Mouse (Mus musculus) heart, adult 9 months (tissue): ENCODE data around the gene Tbx5.

Experiments used
- DNase-seq, 2 experiments: peaks; one replicate each; pipeline ENCODE4 v3.0.0; 2022; ENCODE audit warnings: low spot score in 2 of 2

Tbx5 gene

DNA sequence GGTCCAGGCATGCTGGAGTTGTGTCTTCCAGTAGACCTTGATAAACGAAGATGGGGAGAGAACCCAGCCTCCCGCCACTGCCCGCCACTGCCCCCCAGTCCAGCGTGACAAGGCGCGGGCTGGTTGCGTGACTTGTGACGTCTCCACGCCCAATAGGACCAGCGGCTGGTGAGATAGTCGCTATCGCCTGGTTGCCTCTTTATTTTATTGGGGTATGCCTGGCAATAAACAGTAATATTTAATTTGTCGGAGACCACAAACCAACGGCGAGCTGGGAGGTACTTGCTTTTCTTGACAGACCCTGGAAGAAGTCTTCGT lies at the start of gene Tbx5:
Gene Tbx5 (plus strand): TSS at position 190 of the 318 bp plus-strand sequence.
- peak in 1 of 2 experiments; percentile 37 for DNase-seq

GRCm38 (mm10) chr5:119785959-119786358 lies 46.5 kb upstream of the Tbx5 start:
- no peak for DNase-seq

- no peak for DNase-seq
Observed at GRCm38 (mm10) chr5:119791664-119792063, 40.8 kb upstream of the Tbx5 start.

- DNase-seq: no peak
Observed at GRCm38 (mm10) chr5:119793972-119794371, 38.5 kb upstream of the Tbx5 start.

DNA sequence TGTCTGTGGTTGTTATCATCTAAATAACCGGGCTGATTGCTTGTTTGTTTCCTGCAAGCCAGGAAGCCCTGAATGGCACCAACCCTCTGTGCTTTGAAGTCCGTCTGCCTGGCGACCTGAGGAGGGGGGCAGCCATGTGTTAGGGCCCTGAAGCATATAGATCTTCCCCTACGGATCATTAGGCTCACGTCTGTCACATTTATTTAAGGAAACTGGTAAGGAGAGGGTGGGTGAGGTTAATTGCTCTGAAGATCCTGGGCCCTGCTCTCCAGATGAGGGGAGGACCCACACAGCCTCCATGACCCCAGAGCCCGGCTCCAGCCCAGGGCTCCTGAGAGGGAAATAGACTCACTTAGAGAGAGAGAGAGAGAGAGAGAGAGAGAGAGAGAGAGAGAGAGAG lies 37.1 kb upstream of the Tbx5 start:
- DNase-seq: no peak

GRCm38 (mm10) chr5:119795777-119796176 lies 36.7 kb upstream of the Tbx5 start:
- no peak for DNase-seq

- DNase-seq: no peak
Observed at GRCm38 (mm10) chr5:119796443-119797160, 35.9 kb upstream of the Tbx5 start.

- DNase-seq: no peak
Observed at GRCm38 (mm10) chr5:119797580-119798150, 34.8 kb upstream of the Tbx5 start.

DNA sequence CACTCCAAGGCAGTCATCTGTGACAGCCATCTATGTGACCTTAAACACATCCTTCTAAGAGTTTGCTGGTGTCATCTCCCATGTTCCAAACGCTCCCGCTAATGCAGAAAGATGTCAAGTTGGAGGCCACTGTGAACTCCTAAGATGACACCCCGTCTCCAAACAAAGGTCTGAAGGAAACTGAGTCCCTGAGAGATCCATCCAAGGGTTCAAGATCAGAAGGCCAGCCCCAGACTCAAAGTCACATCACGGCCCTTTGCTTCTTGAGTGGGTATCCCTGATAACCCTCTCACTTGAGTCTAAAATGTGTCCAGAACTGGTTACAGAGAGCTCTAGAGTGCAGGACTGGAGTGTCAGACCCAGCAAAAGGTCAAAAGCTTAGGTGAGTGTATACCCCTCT lies 34.2 kb upstream of the Tbx5 start:
- DNase-seq: no peak

DNA sequence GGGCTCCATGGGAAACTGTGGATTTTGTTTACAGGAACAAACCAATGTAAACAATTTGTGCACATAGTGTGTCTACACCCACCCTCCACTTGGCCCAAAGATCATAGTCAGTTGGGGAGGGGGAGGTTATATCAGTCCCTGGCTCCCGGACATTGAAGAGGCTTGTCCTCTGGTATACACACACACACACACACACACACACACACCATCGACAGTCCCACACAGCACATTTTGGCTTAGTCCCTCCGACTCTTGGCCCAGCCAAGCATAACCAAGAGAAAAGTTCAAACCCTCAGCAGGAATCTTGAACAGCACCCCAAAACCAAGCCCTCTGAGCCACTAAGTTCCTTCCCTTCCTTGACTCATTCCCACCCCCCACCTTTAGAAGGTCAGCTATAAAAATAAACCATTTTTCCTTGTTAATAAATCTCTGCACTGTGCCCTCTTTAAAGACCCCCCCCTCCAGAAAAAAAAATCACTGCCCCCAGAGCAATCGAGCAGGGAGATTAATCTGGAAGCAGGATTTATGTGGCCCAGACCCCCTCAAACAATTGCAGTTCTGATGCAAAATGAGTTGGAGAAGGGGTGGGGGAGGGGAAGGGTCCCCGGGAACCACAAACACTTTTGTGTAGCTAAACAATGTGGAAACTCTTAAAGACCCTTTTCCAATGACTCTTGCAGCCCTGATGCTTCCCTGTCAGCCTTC lies 33.6 kb upstream of the Tbx5 start:
- no peak for DNase-seq

- DNase-seq: no peak
Observed at GRCm38 (mm10) chr5:119799419-119800242, 32.8 kb upstream of the Tbx5 start.

DNA sequence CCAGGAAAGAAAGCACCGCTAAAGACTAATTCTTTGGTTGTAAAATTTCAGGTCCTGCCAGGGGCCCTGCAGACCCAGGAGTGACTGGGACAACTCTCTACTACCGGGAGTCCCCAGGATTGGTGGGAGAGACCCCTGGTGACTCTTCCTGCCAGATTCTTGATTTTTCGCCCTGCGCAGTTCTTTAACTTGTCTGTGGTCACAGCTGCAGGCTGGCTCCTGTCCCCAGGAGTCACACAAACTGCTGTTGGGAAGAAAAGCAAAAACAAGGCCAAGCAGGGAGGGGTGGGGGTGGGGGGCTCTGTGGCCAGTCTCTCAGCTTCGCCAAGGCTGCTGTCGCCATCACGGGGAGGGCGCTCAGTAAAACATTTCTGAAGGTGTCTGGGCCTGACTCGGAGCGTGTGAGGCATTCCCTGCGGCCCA lies 32.2 kb upstream of the Tbx5 start:
- no peak for DNase-seq

DNA sequence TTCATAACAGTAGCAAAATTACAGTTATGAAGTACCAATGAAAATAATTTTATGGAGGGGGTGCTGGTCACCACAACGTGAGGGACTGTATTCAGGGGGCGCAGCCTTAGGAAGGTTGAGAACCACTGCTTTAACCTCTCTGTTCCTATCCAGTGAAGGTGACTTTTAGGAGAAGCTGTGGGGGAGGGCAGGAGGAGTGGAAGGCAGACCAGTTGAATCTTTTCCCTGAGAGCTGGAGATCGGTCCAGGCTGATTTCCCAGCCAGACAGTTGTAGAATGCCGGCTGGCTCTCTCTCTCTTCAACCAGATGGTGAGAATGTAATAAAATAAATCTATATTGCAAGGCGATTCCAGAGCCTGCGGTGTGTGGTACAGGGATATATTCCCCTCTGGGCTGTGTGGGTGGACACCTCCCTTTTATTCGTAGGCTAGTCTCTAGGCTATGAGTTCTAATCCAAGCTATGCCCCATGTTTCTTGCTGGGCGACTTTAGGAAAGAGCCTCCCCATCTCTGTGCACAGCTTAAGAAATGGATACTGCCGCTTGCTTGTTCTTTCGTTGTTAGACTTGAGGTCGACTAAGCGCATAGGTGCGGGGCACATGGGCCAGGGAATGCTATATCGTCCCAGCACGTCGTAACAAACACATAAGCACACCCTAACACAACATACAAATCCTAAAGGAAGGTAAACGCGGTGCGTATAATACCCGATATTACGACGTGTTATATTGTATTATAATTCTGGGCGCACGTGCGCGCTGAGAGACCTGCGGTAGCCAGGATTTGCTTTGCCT lies 29.7 kb upstream of the Tbx5 start:
- DNase-seq: no peak

DNA sequence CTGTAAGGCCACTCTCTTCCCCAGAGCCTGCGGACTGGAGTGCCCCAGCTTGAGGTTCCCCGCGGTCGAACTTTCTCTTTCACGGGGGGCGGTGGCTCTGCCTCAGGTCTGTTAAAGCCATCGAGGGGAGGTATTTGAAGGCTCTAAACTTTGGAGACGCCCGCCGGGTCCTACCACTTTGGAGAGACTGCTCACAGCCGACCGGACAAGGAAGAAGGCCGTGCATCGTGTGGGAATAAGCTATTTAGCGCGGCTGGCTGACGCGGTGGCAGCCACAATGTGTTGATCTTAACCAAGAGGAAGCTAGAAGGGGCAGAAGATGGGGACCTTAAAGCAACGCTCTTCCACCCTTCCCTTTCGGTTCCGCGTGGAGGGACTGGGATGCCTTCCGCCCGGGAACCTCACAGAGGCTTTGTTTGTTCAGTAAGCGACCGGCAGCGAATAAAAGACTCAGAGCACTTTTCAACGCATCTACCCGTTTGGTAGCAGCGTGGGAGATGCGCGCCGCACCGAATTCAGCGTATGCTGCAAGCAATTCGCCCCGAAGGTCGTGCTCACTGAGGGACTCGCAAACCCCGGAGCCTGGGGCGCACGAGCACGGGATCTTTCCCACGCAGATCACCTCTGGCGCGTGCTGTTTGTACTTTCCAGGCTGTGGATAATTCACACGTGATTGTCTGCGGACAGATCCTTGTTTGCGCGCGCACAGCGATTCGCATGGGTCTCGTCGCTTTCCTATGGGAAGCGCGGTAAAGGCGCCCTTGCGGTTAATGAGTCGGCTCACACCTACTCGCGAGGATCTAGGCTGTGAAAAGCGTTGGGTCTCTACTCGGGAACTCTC lies 28.8 kb upstream of the Tbx5 start:
- DNase-seq: no peak

DNA sequence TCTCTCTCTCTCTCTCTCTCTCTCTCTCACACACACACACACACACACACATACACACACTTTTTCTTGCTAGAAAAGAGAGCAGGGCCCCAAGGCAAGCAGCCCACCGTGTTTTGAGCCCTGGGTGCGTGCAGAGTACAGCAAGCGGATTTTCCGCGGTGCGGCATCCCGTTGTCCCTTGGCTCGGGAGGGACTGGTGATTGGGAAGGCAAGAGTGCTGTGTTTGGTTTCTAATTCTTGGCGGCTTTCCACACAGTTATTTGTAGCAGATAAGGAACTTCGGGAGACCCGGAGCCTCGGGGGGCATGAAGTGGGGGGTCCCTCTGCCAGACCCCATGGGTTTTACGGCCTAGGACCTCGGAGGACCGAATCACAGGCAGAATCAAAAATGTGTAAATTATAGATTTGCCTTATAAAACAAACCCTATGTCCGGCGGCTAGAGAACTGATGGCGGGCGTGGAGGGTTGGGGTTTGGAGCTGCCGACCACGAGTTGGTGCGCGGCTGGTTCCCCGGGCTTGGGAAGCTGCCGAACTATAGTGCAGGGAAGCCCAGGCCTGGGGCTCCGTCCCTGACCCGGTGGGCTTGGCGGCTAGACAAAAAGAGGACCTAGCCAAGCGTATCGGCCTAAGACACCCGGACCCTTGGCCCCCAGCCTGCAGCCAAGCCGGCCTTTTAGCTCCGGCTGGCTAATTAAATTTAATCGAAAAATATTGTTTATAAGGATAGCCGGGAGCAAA lies 28.0 kb upstream of the Tbx5 start:
- DNase-seq: no peak

GRCm38 (mm10) chr5:119805636-119806035 lies 26.8 kb upstream of the Tbx5 start:
- no peak for DNase-seq

DNA sequence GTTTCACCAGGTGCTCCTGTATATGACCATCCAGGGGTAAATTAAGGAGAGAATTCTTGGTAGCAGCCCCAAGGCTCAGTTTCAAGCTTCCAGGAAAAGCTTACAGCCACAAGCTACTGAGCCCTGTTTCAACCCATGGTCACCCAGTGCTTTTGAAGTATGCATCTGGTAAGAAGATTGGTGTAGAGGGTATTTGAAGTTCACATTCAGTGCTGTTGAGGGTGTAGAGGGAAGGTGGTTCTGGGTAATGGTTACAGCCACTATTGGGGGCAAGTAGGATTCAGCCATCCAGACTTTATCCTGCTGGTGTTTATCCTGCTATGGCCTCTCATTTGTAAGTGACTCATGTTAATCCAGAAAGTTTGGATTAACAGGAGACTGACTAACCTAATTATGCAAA lies 26.0 kb upstream of the Tbx5 start:
- DNase-seq: no peak

- DNase-seq: no peak
Observed at GRCm38 (mm10) chr5:119807481-119808183, 24.8 kb upstream of the Tbx5 start.

DNA sequence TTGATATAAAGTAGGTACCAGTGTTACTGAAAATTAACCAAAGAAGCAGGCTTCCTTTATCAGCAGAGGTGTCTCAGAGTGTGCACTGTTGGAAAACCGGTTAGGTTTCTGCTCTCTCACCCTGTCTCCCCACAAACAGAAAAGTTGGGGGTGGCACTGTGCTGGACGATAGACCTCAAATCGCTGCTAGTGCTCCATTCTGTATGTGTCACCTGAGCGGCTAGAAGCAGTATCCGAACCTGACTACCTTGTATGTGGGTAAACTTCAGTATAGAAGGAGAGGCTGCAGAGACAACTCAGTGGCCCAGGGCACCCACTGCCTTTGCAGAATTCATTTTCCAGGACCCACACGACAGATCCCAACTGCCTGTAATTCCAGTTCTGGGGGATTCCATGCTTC lies 23.8 kb upstream of the Tbx5 start:
- no peak for DNase-seq
